Mouse (Mus musculus) kidney, adult 11 months (tissue): Measurements from ENCODE around the gene Nat8f3.
"Not testable (repeated sequence)": the region's sequence is repeated elsewhere in the genome, so short reads cannot be mapped to it uniquely, and the experiment has no call there.

Source experiments
- DNase-seq: peaks from one replicate; pipeline ENCODE4 v3.0.0; 2022

The Nat8f3 gene

DNA sequence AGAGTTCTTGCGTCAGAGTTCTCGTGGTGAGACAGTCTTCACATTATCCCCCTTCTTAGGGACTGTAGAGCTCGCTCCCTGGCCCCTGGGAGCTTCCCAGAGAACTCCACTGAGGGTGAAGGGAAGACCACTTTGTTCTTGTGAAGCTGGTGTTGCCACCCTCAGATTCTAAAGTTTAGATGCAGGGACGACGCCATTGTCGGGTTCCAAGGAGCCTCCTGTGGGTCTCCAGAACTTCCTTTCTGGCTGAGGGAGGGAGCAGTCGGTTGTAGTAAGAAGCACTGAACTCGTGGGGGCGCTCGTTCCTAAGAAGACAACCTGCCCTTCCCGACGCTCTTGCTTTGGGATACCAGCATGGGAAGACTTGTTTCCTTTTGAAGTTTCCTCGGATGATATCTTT, at the start of gene Nat8f3:
TSS of gene Nat8f3 (minus strand) at position 223 of the 400 bp plus-strand sequence.
- peak; percentile 27 for DNase-seq

GRCm38 (mm10) chr6:85813339-85813738, 47.8 kb upstream of the Nat8f3 start:
- DNase-seq: peak; percentile 73

DNA sequence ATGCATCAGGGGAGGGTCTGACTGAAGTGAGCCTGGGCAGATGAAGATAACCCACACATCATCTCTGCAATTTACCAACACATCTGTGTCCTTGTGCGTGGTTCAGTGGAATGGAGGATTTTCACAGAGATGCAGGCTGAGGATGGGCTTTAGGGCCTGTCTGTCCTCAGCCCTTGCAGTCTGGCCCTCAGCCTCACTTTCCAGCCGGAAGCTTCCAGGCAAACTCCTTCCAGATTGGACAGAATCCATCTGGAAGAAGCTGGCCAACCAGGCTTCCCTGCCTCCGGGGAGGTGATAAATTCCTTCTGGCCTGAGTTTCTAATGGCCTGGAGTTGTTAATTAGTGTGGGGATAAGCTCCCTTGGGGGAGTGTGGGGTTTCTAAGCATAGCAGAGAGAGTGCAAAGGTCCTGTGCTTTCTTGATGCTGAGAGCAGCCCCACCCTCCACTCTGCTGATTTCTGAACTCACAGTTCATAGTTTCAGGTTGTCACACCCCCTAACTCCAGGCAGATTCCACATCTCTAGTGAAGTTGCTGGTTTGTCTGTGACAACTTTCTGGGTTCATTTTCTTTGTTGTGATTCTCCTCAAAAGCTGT, 45.5 kb upstream of the Nat8f3 start:
- DNase-seq: peak; percentile 80

GRCm38 (mm10) chr6:85810514-85810913, 45.0 kb upstream of the Nat8f3 start:
- not testable (repeated sequence) for DNase-seq

GRCm38 (mm10) chr6:85809784-85810183, 44.2 kb upstream of the Nat8f3 start:
- not testable (repeated sequence) for DNase-seq

DNA sequence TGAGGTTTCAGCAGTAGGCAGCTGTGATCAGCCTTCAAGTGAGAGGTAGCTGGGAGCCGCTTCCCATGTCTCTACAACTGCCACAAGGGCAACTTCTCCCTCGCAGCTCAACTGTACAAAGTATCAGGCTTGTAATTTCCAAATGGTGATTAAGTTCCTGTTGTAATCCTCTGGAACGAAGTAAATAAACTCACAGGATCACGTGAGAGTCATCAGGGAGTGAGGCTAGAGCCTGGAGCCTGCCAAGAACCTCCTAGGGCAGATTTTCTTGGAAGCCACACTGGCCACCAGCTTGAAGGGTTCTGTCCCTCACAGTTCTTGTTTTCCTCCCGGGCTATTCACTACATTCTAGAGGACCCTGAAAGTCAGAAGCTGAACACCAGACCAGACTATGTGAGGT, 37.6 kb upstream of the Nat8f3 start:
- DNase-seq: peak; percentile 60

GRCm38 (mm10) chr6:85763127-85764070, 2.2 kb downstream of the Nat8f3 start:
- DNase-seq: peak; percentile 53

- not testable (repeated sequence) for DNase-seq
Observed at GRCm38 (mm10) chr6:85762678-85763077, 2.9 kb downstream of the Nat8f3 start.

DNA sequence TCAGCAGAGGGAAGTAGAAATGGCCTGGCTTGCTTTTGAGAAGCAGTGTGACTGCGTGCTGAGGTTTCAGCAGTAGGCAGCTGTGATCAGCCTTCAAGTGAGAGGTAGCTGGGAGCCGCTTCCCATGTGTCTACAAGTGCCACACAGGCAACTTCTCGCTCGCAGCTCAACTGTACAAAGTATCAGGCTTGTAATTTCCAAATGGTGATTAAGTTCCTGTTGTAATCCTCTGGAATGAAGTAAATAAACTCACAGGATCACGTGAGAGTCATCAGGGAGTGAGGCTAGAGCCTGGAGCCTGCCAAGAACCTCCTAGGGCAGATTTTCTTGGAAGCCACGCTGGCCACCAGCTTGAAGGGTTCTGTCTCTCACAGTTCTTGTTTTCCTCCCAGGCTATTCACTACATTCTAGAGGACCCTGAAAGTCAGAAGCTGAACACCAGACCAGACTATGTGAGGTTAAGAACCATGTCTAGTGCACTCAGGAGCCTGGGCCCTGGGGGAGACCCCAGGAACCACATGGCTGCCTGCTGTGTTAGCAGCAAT, 9.8 kb downstream of the Nat8f3 start:
- DNase-seq: peak; percentile 39

DNA sequence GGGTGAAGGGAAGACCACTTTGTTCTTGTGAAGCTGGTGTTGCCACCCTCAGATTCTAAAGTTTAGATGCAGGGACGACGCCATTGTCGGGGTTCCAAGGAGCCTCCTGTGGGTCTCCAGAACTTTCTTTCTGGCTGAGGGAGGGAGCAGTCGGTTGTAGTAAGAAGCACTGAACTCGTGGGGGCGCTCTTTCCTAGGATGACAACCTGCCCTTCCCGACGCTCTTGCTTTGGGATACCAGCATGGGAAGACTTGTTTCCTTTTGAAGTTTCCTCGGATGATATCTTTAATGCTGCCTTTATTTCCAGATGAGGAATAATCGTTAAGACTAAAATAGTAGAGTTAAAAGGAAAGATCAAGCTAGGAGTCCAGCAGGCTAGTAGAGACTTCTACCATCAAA, 52.4 kb downstream of the Nat8f3 start, which contains the start of gene Nat8f7:
TSS of gene Nat8f7 (minus strand) at position 101 of the 400 bp plus-strand sequence.
- DNase-seq: not testable (repeated sequence)

- DNase-seq: not testable (repeated sequence)
Observed at GRCm38 (mm10) chr6:85709607-85710006, 55.9 kb downstream of the Nat8f3 start.

- DNase-seq: peak; percentile 14
Observed at GRCm38 (mm10) chr6:85709206-85709605, 56.3 kb downstream of the Nat8f3 start.

- peak; percentile 71 for DNase-seq
Observed at GRCm38 (mm10) chr6:85701943-85702342, 63.6 kb downstream of the Nat8f3 start.
